Mouse (Mus musculus) limb, embryonic 14.5 days (tissue): Measurements from ENCODE around the gene Tab3. TPM values are rescaled to one million over a fixed set of nuclear protein-coding genes. Genes with fewer than 3 reads are reported as not detected.
A peak's percentile ranks its signal among the peaks of the same experiment; 100 is the strongest.

Source experiments
- ATAC-seq: fragments of 200-750 bp; cut with Nextera tagmentation; 2 replicates; pipeline ENCODE4 v1.8.0; 2017; ENCODE audit warnings: low read depth, moderate number of reproducible peaks, moderate TSS enrichment; ENCODE audit not compliant: low FRiP score
- DNase-seq: peaks from one replicate; pipeline ENCODE4 v3.0.0-alpha.2; 2015; ENCODE audit warnings: low spot score
- H3K27ac ChIP-seq: fragments of 300-500 bp; sonication (generic); replicated peaks from 2 replicates; pipeline ENCODE4 v1.5.1; 2014; ENCODE audit warnings: low read depth, mild to moderate bottlenecking, low read length, moderate library complexity, mixed read lengths
- H3K27me3 ChIP-seq: fragments of 300-500 bp; sonication (generic); 2 replicates; pipeline ENCODE4 v1.6.1; 2014; ENCODE audit warnings: low read length, mixed read lengths; ENCODE audit not compliant: control insufficient read depth, insufficient read depth
- H3K36me3 ChIP-seq: fragments of 300-500 bp; sonication (generic); 2 replicates; pipeline ENCODE4 v1.6.1; 2014; ENCODE audit warnings: mild to moderate bottlenecking, low read length, moderate library complexity, mixed read lengths; ENCODE audit not compliant: control insufficient read depth, insufficient read depth
- H3K4me1 ChIP-seq: fragments of 300-500 bp; sonication (generic); 2 replicates; pipeline ENCODE4 v1.6.1; 2014; ENCODE audit warnings: antibody characterized with exemption, low read length, mixed read lengths; ENCODE audit not compliant: control insufficient read depth, insufficient read depth
- H3K4me2 ChIP-seq: fragments of 300-500 bp; sonication (generic); replicated peaks from 2 replicates; pipeline ENCODE4 v1.6.1; 2014; ENCODE audit warnings: low read depth, mild to moderate bottlenecking, low read length, moderate library complexity; ENCODE audit not compliant: severe bottlenecking
- H3K4me3 ChIP-seq: fragments of 300-500 bp; sonication (generic); replicated peaks from 2 replicates; pipeline ENCODE4 v1.5.1; 2014; ENCODE audit warnings: low read length
- H3K9ac ChIP-seq: fragments of 300-500 bp; sonication (generic); 2 replicates; pipeline ENCODE4 v1.6.1; 2014; ENCODE audit warnings: mild to moderate bottlenecking, low read depth, low read length, moderate library complexity; ENCODE audit not compliant: severe bottlenecking
- H3K9me3 ChIP-seq: fragments of 300-500 bp; sonication (generic); 2 replicates; pipeline ENCODE4 v1.6.1; 2016; ENCODE audit warnings: low read length; ENCODE audit not compliant: control insufficient read depth
- POLR2A ChIP-seq: fragments of 200-500 bp; IDR thresholded peaks from 2 replicates; pipeline ENCODE4 v1.8.0; 2012; ENCODE audit warnings: inconsistent platforms, mild to moderate bottlenecking, moderate library complexity, borderline replicate concordance; ENCODE audit not compliant: insufficient read depth, insufficient read length; ENCODE audit errors: extremely low read depth
- WGBS: fragments of 180-500 bp; shearing (Covaris S2); extraction: QIAGEN DNeasy Blood & Tissue Kit; methylation state at CpG from one replicate; pipeline ENCODE4 v1.1.7; 2014; 5-methylcytosine and 5-hydroxymethylcytosine counted together
- polyA plus RNA-seq, 2 experiments: library from polyadenylated mRNA; depleted of rRNA in 1 of 2; stranded (reverse) in 1 of 2; unstranded in 1 of 2; fragments of >200 nt; fragmentation: Nextera tagmentation in 1 of 2; extraction: Ambion mirVana in 1 of 2; gene quantifications; 2 replicates each; pipeline versions ENCODE4 v1.2.1 to v1.2.3; 2012 to 2014

The Tab3 gene
- polyA plus RNA-seq (2012; rRNA removed) (5.5 and 6.0 TPM in 2 replicates), polyA plus RNA-seq (2014; fragmentation: Nextera tagmentation; extraction: Ambion mirVana) (4.6 and 5.4 TPM in 2 replicates)

DNA sequence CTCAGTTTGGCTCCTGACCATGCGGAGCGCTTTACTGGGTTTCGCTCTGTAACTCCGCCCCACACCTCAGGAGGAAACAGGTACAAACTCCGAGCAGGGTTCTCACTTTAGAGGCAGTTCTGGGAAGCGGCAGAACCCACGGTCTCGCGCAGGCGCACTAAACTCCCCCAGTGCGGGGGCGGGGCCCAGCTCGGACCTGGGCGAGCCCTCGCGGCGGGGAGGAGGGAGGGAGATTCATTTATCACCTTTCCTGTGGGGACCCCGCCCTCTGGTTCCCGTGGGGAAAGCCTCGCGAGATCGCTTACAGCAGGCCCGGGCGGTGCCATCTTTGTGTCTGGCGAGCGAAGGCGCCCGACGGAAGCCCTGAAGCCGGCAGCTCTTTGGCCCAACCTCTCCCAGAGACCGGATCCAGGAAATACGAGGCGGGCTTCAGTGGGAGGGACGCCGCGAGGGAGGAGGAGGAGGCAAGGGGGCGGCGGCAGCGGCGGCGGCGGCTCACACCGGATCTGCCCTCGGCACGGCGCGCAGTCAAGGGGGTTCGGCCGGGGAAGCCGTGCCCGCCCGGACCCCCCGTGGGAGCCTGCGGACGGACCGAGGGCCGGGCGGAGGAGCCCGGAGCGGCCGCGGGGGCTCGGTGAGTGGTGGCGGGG lies at the start of gene Tab3:
Gene Tab3 (plus strand): TSS at position 491 of the 650 bp plus-strand sequence.
- no peaks in the 10 kb centered on the region for H3K36me3 ChIP-seq
- H3K9me3 ChIP-seq, result no peaks in the 10 kb centered on the region
- no peak within 1 kb of the TSS; the same call in 1 of the 2 replicates for H3K27ac ChIP-seq
- DNase-seq (peak; percentile 93), ATAC-seq (peak; percentile 96)
- TF ChIP-seq POLR2A, result no peak
- H3K4me1 ChIP-seq, result no peaks in the 10 kb centered on the region
- peak within 1 kb of the TSS; percentile 56 for H3K4me2 ChIP-seq
- peak within 1 kb of the TSS; percentile 79 for H3K9ac ChIP-seq
- peak within 1 kb of the TSS; percentile 63 for H3K4me3 ChIP-seq
- no peaks in the 10 kb centered on the region for H3K27me3 ChIP-seq
- WGBS, result 27% methylated on average over 33 of the region's 64 CpGs

DNA sequence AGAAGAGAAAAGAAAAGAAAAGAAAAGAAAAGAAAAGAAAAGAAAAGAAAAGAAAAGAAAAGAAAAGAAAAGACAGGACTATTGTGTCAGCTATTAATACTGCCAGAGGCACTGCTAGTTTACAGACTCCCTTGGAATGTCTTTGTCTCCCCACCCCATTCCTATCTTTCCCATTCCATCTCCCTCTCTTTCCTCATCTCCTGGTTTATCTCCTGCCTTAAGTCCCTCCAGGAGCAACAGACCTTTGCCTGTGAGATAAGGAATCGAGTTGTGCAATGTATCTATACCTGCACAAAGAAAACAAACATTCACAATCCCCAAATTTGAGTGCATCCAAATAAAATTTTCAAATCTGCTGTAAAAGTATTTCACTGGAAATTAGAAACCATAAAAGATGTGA lies 48.3 kb upstream of the Tab3 start:
- H3K36me3 ChIP-seq, result no peaks in the 10 kb centered on the region
- no peaks in the 10 kb centered on the region for H3K27me3 ChIP-seq
- no peaks in the 10 kb centered on the region for H3K4me1 ChIP-seq
- no peak for TF ChIP-seq POLR2A
- H3K9me3 ChIP-seq, result no peaks in the 10 kb centered on the region
- DNase-seq (no peak), ATAC-seq (no peak)
- no peak overlapping the region for H3K9ac ChIP-seq
- 55% methylated on average over 1 of the region's 1 CpGs for WGBS
- no peak overlapping the region for H3K27ac ChIP-seq
- no peak overlapping the region for H3K4me3 ChIP-seq
- no peak overlapping the region for H3K4me2 ChIP-seq

- H3K4me1 ChIP-seq, result no peaks in the 10 kb centered on the region
- no peak overlapping the region for H3K27ac ChIP-seq
- H3K4me2 ChIP-seq, result no peak overlapping the region
- TF ChIP-seq POLR2A, result no peak
- DNase-seq (no peak), ATAC-seq (no peak)
- H3K36me3 ChIP-seq, result no peaks in the 10 kb centered on the region
- no peaks in the 10 kb centered on the region for H3K27me3 ChIP-seq
- no peaks in the 10 kb centered on the region for H3K9me3 ChIP-seq
- H3K4me3 ChIP-seq, result no peak overlapping the region
- no peak overlapping the region for H3K9ac ChIP-seq
- 64% methylated on average over 5 of the region's 5 CpGs for WGBS
Observed at GRCm38 (mm10) chrX:85526263-85527019, 47.4 kb upstream of the Tab3 start.

GRCm38 (mm10) chrX:85558931-85559330 lies 14.9 kb upstream of the Tab3 start:
- no peaks in the 10 kb centered on the region for H3K36me3 ChIP-seq
- H3K9ac ChIP-seq, result no peak overlapping the region
- TF ChIP-seq POLR2A, result no peak
- no peak overlapping the region for H3K4me3 ChIP-seq
- no peaks in the 10 kb centered on the region for H3K9me3 ChIP-seq
- no peak overlapping the region for H3K4me2 ChIP-seq
- H3K27me3 ChIP-seq, result no peaks in the 10 kb centered on the region
- no peak overlapping the region for H3K27ac ChIP-seq
- ATAC-seq (no peak), DNase-seq (no peak)
- no peaks in the 10 kb centered on the region for H3K4me1 ChIP-seq
- WGBS, result 78% methylated on average over 2 of the region's 2 CpGs

- 79% methylated on average over 4 of the region's 4 CpGs for WGBS
- Histone ChIP-seq H3K27me3 (no peaks in the 10 kb centered on the region), H3K4me1 (no peaks in the 10 kb centered on the region), H3K9ac (no peak overlapping the region), H3K4me2 (no peak overlapping the region), H3K9me3 (no peaks in the 10 kb centered on the region), H3K27ac (no peak overlapping the region), H3K36me3 (no peaks in the 10 kb centered on the region), H3K4me3 (no peak overlapping the region)
- ATAC-seq, result no peak
- DNase-seq, result no peak
- TF ChIP-seq POLR2A, result no peak
Observed at GRCm38 (mm10) chrX:85566256-85566655, 7.6 kb upstream of the Tab3 start.
